Mouse (Mus musculus): ENCODE results near the gene Ccl4. TPM values are rescaled to one million over a fixed set of nuclear protein-coding genes. Genes with fewer than 3 reads are reported as not detected.

The Ccl4 gene
- total and polyA plus RNA-seq, 2 experiments from 2014 or later = 0.58 TPM; not detected in 1

GRCm38 (mm10) chr11:83658797-83659196 lies 3.6 kb upstream of the Ccl4 start:
- Histone ChIP-seq H3K27me3 (ENCODE audit: insufficient read depth, low read length) (no peaks in the 10 kb centered on the region), H3K4me3 (ENCODE audit: low read depth, low read length) (no peak overlapping the region), H3K9me3 (ENCODE audit: low read length) (no peaks in the 10 kb centered on the region), H3K36me3 (ENCODE audit: insufficient read depth) (no peaks in the 10 kb centered on the region), H3K9ac (no peak overlapping the region), H3K27ac (ENCODE audit: low read depth, low read length) (no peak overlapping the region), H3K4me1 (ENCODE audit: insufficient read depth) (no peaks in the 10 kb centered on the region), H3K4me2 (ENCODE audit: low read depth) (no peak overlapping the region)
- no peak for ATAC-seq
- no peak for TF ChIP-seq CTCF (IDR thresholded peaks at IDR 0.05; ENCODE audit: low read depth)
- no peak for DNase-seq
- WGBS = 83% methylated on average over 6 of the region's 6 CpGs

GRCm38 (mm10) chr11:83663532-83663931 lies 1.1 kb downstream of the Ccl4 start:
- Histone ChIP-seq H3K9ac (no peak overlapping the region), H3K27ac (ENCODE audit: low read depth, low read length) (no peak overlapping the region), H3K36me3 (ENCODE audit: insufficient read depth) (no peaks in the 10 kb centered on the region), H3K4me2 (ENCODE audit: low read depth) (no peak overlapping the region), H3K27me3 (ENCODE audit: insufficient read depth, low read length) (no peaks in the 10 kb centered on the region), H3K4me3 (ENCODE audit: low read depth, low read length) (no peak overlapping the region), H3K9me3 (ENCODE audit: low read length) (no peaks in the 10 kb centered on the region), H3K4me1 (ENCODE audit: insufficient read depth) (no peaks in the 10 kb centered on the region)
- DNase-seq (no peak), ATAC-seq (no peak)
- 89% methylated on average over 5 of the region's 5 CpGs for WGBS
- TF ChIP-seq CTCF (IDR thresholded peaks at IDR 0.05; ENCODE audit: low read depth) = no peak

GRCm38 (mm10) chr11:83671743-83672142 lies 9.4 kb downstream of the Ccl4 start:
- no peak for TF ChIP-seq CTCF (IDR thresholded peaks at IDR 0.05; ENCODE audit: low read depth)
- H3K4me2 ChIP-seq (ENCODE audit: low read depth) = no peak overlapping the region
- no peak for DNase-seq

DNA sequence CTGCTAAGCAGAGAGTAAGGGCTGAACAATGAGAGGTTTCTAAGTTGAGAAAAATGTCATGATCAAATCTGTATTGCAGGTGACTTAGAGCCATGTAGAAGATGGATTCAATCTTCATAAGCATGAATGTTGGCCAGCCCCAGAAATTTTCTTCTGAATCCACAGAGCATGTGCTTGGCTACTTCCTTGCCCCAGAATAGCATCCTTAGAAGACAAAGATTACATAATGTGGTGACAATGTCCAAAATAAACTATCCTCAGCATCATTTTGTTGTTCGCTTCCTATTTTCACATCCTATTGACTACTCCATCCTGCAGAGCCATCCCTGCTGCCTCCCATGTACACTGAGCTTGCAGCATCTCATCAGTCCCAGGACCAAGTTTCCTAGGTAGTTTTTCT lies 13.3 kb downstream of the Ccl4 start:
- no peak for TF ChIP-seq CTCF (IDR thresholded peaks at IDR 0.05; ENCODE audit: low read depth)
- H3K36me3 ChIP-seq (ENCODE audit: insufficient read depth) = no peaks in the 10 kb centered on the region
- DNase-seq = no peak
- H3K4me2 ChIP-seq (ENCODE audit: low read depth) = no peak overlapping the region
- no peak overlapping the region for H3K9ac ChIP-seq
- H3K27me3 ChIP-seq (ENCODE audit: insufficient read depth, low read length) = no peaks in the 10 kb centered on the region
- H3K9me3 ChIP-seq (ENCODE audit: low read length) = no peaks in the 10 kb centered on the region
- no peak for ATAC-seq
- H3K4me1 ChIP-seq (ENCODE audit: insufficient read depth) = no peaks in the 10 kb centered on the region
- no peak overlapping the region for H3K4me3 ChIP-seq (ENCODE audit: low read depth, low read length)
- 93% methylated on average over 1 of the region's 1 CpGs for WGBS
- no peak overlapping the region for H3K27ac ChIP-seq (ENCODE audit: low read depth, low read length)

More at GRCm38 (mm10) chr11:83671743-83672142, 9.4 kb downstream of the Ccl4 start:
- no peak for ATAC-seq
- Histone ChIP-seq H3K4me1 (ENCODE audit: insufficient read depth) (no peaks in the 10 kb centered on the region), H3K27me3 (ENCODE audit: insufficient read depth, low read length) (no peaks in the 10 kb centered on the region), H3K4me3 (ENCODE audit: low read depth, low read length) (no peak overlapping the region), H3K36me3 (ENCODE audit: insufficient read depth) (no peaks in the 10 kb centered on the region), H3K9ac (no peak overlapping the region), H3K27ac (ENCODE audit: low read depth, low read length) (no peak overlapping the region), H3K9me3 (ENCODE audit: low read length) (no peaks in the 10 kb centered on the region)

DNA sequence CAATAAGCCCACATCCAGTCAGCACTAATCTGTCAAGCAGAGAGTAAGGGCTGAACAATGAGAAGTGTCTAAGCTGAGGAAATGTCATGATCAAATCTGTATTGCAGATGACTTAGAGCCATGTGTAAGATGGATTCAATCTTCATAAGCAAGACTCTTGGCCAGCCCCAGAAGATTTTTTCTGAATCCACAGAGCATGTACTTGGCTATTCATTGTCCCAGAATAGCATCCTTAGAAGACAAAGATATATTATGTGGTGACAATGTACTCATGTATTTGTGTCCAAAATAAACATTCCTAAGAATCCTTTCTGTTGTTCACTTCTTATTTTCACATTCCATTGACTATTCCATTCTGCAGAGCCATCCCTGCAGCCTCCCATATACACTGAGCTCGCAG lies 27.5 kb downstream of the Ccl4 start:
- H3K4me1 ChIP-seq (ENCODE audit: insufficient read depth) = no peaks in the 10 kb centered on the region
- DNase-seq (no peak), ATAC-seq (no peak)

DNA sequence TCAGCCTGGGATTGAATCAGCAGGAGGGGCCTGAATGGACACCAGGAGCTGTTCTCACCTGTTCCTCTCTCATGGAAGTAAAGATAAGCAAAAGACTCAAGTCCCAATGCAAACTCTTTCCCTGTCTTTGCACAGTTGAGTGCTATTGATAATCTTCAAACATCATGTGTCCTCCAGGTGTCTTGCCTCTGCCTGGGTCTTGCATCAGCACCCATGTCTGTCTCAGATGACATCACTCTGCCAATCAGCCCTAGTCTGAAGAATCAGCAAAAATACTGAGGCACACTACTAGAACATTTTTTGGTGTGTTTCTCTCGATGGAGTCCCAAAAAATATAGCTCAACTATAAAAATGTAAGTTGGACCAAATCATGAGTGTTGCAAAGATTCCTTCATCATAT lies 29.6 kb downstream of the Ccl4 start:
- H3K9me3 ChIP-seq (ENCODE audit: low read length) = no peaks in the 10 kb centered on the region
- DNase-seq = no peak
- no peaks in the 10 kb centered on the region for H3K4me1 ChIP-seq (ENCODE audit: insufficient read depth)
- no peak overlapping the region for H3K27ac ChIP-seq (ENCODE audit: low read depth, low read length)
- TF ChIP-seq CTCF (IDR thresholded peaks at IDR 0.05; ENCODE audit: low read depth) = no peak
- no peak overlapping the region for H3K4me3 ChIP-seq (ENCODE audit: low read depth, low read length)
- 65% methylated on average over 1 of the region's 1 CpGs for WGBS
- H3K9ac ChIP-seq = no peak overlapping the region
- no peak overlapping the region for H3K4me2 ChIP-seq (ENCODE audit: low read depth)
- no peaks in the 10 kb centered on the region for H3K36me3 ChIP-seq (ENCODE audit: insufficient read depth)
- no peaks in the 10 kb centered on the region for H3K27me3 ChIP-seq (ENCODE audit: insufficient read depth, low read length)
- no peak for ATAC-seq

More for the DNA sequence above, 27.5 kb downstream of the Ccl4 start:
- Histone ChIP-seq H3K27me3 (ENCODE audit: insufficient read depth, low read length) (no peaks in the 10 kb centered on the region), H3K36me3 (ENCODE audit: insufficient read depth) (no peaks in the 10 kb centered on the region), H3K4me3 (ENCODE audit: low read depth, low read length) (no peak overlapping the region), H3K9me3 (ENCODE audit: low read length) (no peaks in the 10 kb centered on the region), H3K9ac (no peak overlapping the region), H3K27ac (ENCODE audit: low read depth, low read length) (no peak overlapping the region), H3K4me2 (ENCODE audit: low read depth) (no peak overlapping the region)
- TF ChIP-seq CTCF (IDR thresholded peaks at IDR 0.05; ENCODE audit: low read depth) = no peak
- WGBS = 80% methylated on average over 1 of the region's 1 CpGs

- Histone ChIP-seq H3K27me3 (ENCODE audit: insufficient read depth, low read length) (no peaks in the 10 kb centered on the region), H3K9ac (no peak within 1 kb of the TSS)
- WGBS = 67% methylated on average over 1 of the region's 1 CpGs
Measured at GRCm38 (mm10) chr11:83703705-83704104, 41.3 kb downstream of the Ccl4 start, which contains the start of gene Wfdc17. Wfdc17 (plus strand) TSS chr11:83703991.

GRCm38 (mm10) chr11:83708715-83709114 lies 46.3 kb downstream of the Ccl4 start, which contains the start of gene Wfdc18:
Wfdc18 (plus strand) TSS chr11:83709015.
- no peak for DNase-seq
- WGBS = 74% methylated on average over 4 of the region's 4 CpGs
- no peak for TF ChIP-seq CTCF (IDR thresholded peaks at IDR 0.05; ENCODE audit: low read depth)
- H3K4me3 ChIP-seq (ENCODE audit: low read depth, low read length) = no peak within 1 kb of the TSS
- H3K27me3 ChIP-seq (ENCODE audit: insufficient read depth, low read length) = no peaks in the 10 kb centered on the region
- no peaks in the 10 kb centered on the region for H3K4me1 ChIP-seq (ENCODE audit: insufficient read depth)
- H3K9ac ChIP-seq = no peak within 1 kb of the TSS
- H3K36me3 ChIP-seq (ENCODE audit: insufficient read depth) = no peaks in the 10 kb centered on the region
- ATAC-seq = no peak
- no peaks in the 10 kb centered on the region for H3K9me3 ChIP-seq (ENCODE audit: low read length)
- no peak within 1 kb of the TSS for H3K27ac ChIP-seq (ENCODE audit: low read depth, low read length)
- H3K4me2 ChIP-seq (ENCODE audit: low read depth) = no peak within 1 kb of the TSS

More at GRCm38 (mm10) chr11:83703705-83704104, 41.3 kb downstream of the Ccl4 start, which contains the start of gene Wfdc17:
- Histone ChIP-seq H3K4me2 (ENCODE audit: low read depth) (no peak within 1 kb of the TSS), H3K9me3 (ENCODE audit: low read length) (no peaks in the 10 kb centered on the region), H3K36me3 (ENCODE audit: insufficient read depth) (no peaks in the 10 kb centered on the region), H3K27ac (ENCODE audit: low read depth, low read length) (no peak within 1 kb of the TSS), H3K4me1 (ENCODE audit: insufficient read depth) (no peaks in the 10 kb centered on the region), H3K4me3 (ENCODE audit: low read depth, low read length) (no peak within 1 kb of the TSS)
- DNase-seq = no peak
- no peak for TF ChIP-seq CTCF (IDR thresholded peaks at IDR 0.05; ENCODE audit: low read depth)
- no peak for ATAC-seq
